Mouse (Mus musculus) embryonic facial prominence, embryonic 10.5 days (tissue): Measurements from ENCODE around the gene Gpr161. TPM values are rescaled to one million over a fixed set of nuclear protein-coding genes. Genes with fewer than 3 reads are reported as not detected.

Source experiments
- DNase-seq: peaks from one replicate; pipeline ENCODE4 v3.0.0-alpha.2; 2017; ENCODE audit warnings: low spot score
- H3K27ac ChIP-seq: fragments of 300-500 bp; sonication (generic); replicated peaks from 2 replicates; pipeline ENCODE4 v1.5.1; 2016; ENCODE audit warnings: mild to moderate bottlenecking
- H3K27me3 ChIP-seq: fragments of 300-500 bp; sonication (generic); replicated peaks from 2 replicates; pipeline ENCODE4 v1.6.1; 2016; ENCODE audit warnings: low read depth, mild to moderate bottlenecking; ENCODE audit not compliant: poor library complexity, severe bottlenecking
- H3K36me3 ChIP-seq: fragments of 300-500 bp; sonication (generic); replicated peaks from 2 replicates; pipeline ENCODE4 v1.6.1; 2016; ENCODE audit warnings: mild to moderate bottlenecking, moderate library complexity
- H3K4me1 ChIP-seq: fragments of 300-500 bp; sonication (generic); 2 replicates; pipeline ENCODE4 v1.6.1; 2016
- H3K4me3 ChIP-seq: fragments of 300-500 bp; sonication (generic); 2 replicates; pipeline ENCODE4 v1.5.1; 2016; ENCODE audit warnings: mild to moderate bottlenecking, moderate library complexity
- H3K9me3 ChIP-seq: fragments of 300-500 bp; sonication (generic); 2 replicates; pipeline ENCODE4 v1.6.1; 2016; ENCODE audit warnings: mild to moderate bottlenecking
- WGBS: fragments of 180-500 bp; shearing (Covaris S2); methylation state at CpG from one replicate; pipeline ENCODE4 v1.1.7; 2016; 5-methylcytosine and 5-hydroxymethylcytosine counted together
- polyA plus RNA-seq: library from polyadenylated mRNA; unstranded; fragments of >200 nt; fragmentation: Nextera tagmentation; extraction: Ambion mirVana; gene quantifications from 2 replicates; pipeline ENCODE4 v1.2.1, GENCODE M21; 2016

Gpr161 gene
- polyA plus RNA-seq, 1 experiment from 2014 or later: 1.7 TPM

DNA sequence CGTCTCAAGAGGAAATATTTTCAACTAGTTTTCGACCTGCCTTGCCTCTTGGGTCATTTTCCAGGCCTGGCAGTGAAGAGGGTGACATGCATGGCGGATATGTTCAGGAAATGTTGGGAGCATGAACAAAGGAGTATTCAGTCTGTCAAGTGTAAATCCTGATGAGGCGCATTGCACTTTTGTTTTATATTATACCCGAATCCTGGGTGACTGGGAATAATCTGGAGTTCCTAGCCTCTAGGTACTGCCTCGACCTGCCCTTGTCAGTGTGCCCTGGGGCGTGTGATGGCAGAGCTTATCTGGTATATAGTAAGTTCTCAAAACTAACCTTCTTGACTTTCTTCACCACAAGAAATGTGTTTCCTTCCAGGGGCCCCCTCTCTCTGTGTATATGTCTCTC, 11.5 kb upstream of the Gpr161 start:
- Histone ChIP-seq H3K4me1 (peaks cover 44% of the 10 kb centered on the region), H3K27ac (no peak overlapping the region), H3K4me3 (peak overlapping the region; percentile 85; the same call in 1 of the 2 replicates), H3K36me3 (peaks cover 9% of the 10 kb centered on the region), H3K27me3 (no peaks in the 10 kb centered on the region), H3K9me3 (no peaks in the 10 kb centered on the region)
- WGBS: 69% methylated on average over 7 of the region's 7 CpGs
- DNase-seq: no peak

DNA sequence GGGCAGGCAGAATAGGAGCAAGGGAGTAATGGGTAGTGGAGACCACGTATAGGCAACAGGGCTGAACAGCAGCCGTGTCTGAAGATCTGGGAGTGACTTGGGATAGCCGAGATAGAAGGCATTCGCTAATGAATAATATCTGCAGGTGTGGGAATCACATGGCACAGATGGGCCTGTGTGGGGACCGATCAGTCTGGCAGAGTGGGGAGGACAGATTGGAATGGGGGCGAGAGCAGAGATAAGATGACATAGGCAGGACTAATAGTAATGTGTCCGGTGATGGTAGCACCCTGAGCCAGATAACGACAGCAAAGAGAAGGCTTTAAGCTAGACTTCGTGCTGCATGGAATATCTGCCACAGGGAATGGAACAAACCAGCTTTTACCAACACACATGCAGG, 7.4 kb upstream of the Gpr161 start:
- no peak for DNase-seq
- peaks cover 24% of the 10 kb centered on the region for H3K4me1 ChIP-seq
- H3K27ac ChIP-seq: no peak overlapping the region
- H3K27me3 ChIP-seq: no peaks in the 10 kb centered on the region
- 92% methylated on average over 9 of the region's 9 CpGs for WGBS
- no peak overlapping the region for H3K4me3 ChIP-seq
- peaks cover 20% of the 10 kb centered on the region for H3K36me3 ChIP-seq
- no peaks in the 10 kb centered on the region for H3K9me3 ChIP-seq

DNA sequence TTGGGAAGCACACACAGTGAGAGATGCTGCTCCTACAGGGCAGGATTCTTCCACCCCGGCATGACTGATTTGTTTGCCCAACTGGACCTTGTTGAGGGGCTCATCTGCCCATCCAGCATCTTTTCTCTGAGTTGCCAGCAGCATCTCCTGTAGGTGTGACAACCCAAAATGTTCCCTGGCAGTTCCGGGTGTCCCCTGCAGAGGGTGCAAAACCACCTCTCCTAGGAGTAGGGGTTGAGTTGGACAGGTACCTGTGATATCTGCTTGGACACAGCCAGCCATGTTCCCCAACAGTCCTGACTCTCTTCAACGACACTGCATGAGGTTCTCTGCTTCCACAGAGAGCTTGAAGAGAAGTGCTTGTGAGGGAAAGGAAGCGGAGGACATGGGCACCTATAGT, 5.8 kb upstream of the Gpr161 start:
- DNase-seq: no peak
- no peak overlapping the region for H3K27ac ChIP-seq
- H3K36me3 ChIP-seq: peaks cover 34% of the 10 kb centered on the region
- no peaks in the 10 kb centered on the region for H3K9me3 ChIP-seq
- peaks cover 8% of the 10 kb centered on the region for H3K4me1 ChIP-seq
- no peak overlapping the region for H3K4me3 ChIP-seq
- no peaks in the 10 kb centered on the region for H3K27me3 ChIP-seq
- 90% methylated on average over 4 of the region's 4 CpGs for WGBS

GRCm38 (mm10) chr1:165291606-165292005, 4.0 kb upstream of the Gpr161 start:
- no peak overlapping the region for H3K27ac ChIP-seq
- peaks cover 3% of the 10 kb centered on the region; the same call in 1 of the 2 replicates for H3K4me1 ChIP-seq
- 88% methylated on average over 6 of the region's 6 CpGs for WGBS
- H3K27me3 ChIP-seq: no peaks in the 10 kb centered on the region
- no peak for DNase-seq
- H3K36me3 ChIP-seq: peaks cover 51% of the 10 kb centered on the region
- no peaks in the 10 kb centered on the region for H3K9me3 ChIP-seq
- no peak overlapping the region for H3K4me3 ChIP-seq

GRCm38 (mm10) chr1:165301108-165301507, 5.5 kb downstream of the Gpr161 start:
- Histone ChIP-seq H3K4me1 (no peaks in the 10 kb centered on the region), H3K36me3 (peaks cover 11% of the 10 kb centered on the region), H3K9me3 (no peaks in the 10 kb centered on the region), H3K27ac (no peak overlapping the region), H3K4me3 (no peak overlapping the region), H3K27me3 (no peaks in the 10 kb centered on the region)
- no peak for DNase-seq
- WGBS: 81% methylated on average over 3 of the region's 3 CpGs

DNA sequence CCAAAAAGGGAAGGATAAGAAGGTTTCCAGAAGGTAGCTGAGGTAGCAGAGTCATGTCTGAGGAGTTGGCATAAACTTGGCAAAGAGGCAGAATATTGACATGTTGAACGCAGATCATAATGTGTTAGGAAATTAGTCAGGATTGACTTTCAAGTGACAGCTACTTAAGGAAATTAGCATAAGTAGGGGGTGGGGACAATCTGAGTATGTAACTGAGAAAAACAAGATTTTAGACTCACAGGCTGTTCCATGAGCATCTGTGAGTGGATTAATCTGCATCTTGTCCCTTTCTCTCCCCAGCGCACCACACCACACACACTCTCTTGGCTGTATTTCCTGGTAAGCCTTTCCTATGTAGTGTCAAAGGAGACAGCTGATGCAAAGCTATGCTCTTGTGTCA, 6.0 kb downstream of the Gpr161 start:
- Histone ChIP-seq H3K36me3 (peaks cover 11% of the 10 kb centered on the region), H3K4me3 (no peak overlapping the region), H3K27ac (no peak overlapping the region), H3K27me3 (no peaks in the 10 kb centered on the region), H3K9me3 (no peaks in the 10 kb centered on the region), H3K4me1 (no peaks in the 10 kb centered on the region)
- 98% methylated on average over 2 of the region's 2 CpGs for WGBS
- no peak for DNase-seq

- H3K4me1 ChIP-seq: no peaks in the 10 kb centered on the region
- no peaks in the 10 kb centered on the region for H3K9me3 ChIP-seq
- whole genome bisulfite sequencing: 86% methylated on average over 13 of the region's 13 CpGs
- H3K27me3 ChIP-seq: no peaks in the 10 kb centered on the region
- H3K36me3 ChIP-seq: peaks cover 18% of the 10 kb centered on the region
- H3K27ac ChIP-seq: no peak overlapping the region
- DNase-seq: no peak
- H3K4me3 ChIP-seq: no peak overlapping the region
Measured at GRCm38 (mm10) chr1:165302455-165303208, 7.0 kb downstream of the Gpr161 start.

- no peak overlapping the region for H3K4me3 ChIP-seq
- H3K27me3 ChIP-seq: no peaks in the 10 kb centered on the region
- no peaks in the 10 kb centered on the region for H3K4me1 ChIP-seq
- H3K36me3 ChIP-seq: peaks cover 24% of the 10 kb centered on the region
- DNase-seq: no peak
- WGBS: 88% methylated on average over 6 of the region's 6 CpGs
- H3K27ac ChIP-seq: no peak overlapping the region
- no peaks in the 10 kb centered on the region for H3K9me3 ChIP-seq
Measured at GRCm38 (mm10) chr1:165303209-165303608, 7.6 kb downstream of the Gpr161 start.

- Histone ChIP-seq H3K36me3 (peaks cover 35% of the 10 kb centered on the region), H3K4me1 (no peaks in the 10 kb centered on the region), H3K4me3 (no peak overlapping the region), H3K27ac (no peak overlapping the region), H3K9me3 (no peaks in the 10 kb centered on the region), H3K27me3 (no peaks in the 10 kb centered on the region)
- 91% methylated on average over 7 of the region's 7 CpGs for WGBS
- no peak for DNase-seq
Measured at GRCm38 (mm10) chr1:165304341-165304740, 8.8 kb downstream of the Gpr161 start.

GRCm38 (mm10) chr1:165308180-165308579, 12.6 kb downstream of the Gpr161 start:
- H3K4me1 ChIP-seq: no peaks in the 10 kb centered on the region
- no peak overlapping the region for H3K4me3 ChIP-seq
- peaks cover 71% of the 10 kb centered on the region for H3K36me3 ChIP-seq
- H3K27me3 ChIP-seq: no peaks in the 10 kb centered on the region
- no peak overlapping the region for H3K27ac ChIP-seq
- H3K9me3 ChIP-seq: no peaks in the 10 kb centered on the region
- no peak for DNase-seq
- WGBS: 80% methylated on average over 11 of the region's 11 CpGs

- no peak for DNase-seq
- Histone ChIP-seq H3K36me3 (peaks cover 75% of the 10 kb centered on the region), H3K4me1 (peaks cover 4% of the 10 kb centered on the region; the same call in 1 of the 2 replicates), H3K27me3 (no peaks in the 10 kb centered on the region), H3K27ac (no peak overlapping the region; the same call in 1 of the 2 replicates), H3K4me3 (no peak overlapping the region), H3K9me3 (no peaks in the 10 kb centered on the region)
- WGBS: 40% methylated on average over 11 of the region's 11 CpGs
Measured at GRCm38 (mm10) chr1:165316361-165316760, 20.8 kb downstream of the Gpr161 start.

DNA sequence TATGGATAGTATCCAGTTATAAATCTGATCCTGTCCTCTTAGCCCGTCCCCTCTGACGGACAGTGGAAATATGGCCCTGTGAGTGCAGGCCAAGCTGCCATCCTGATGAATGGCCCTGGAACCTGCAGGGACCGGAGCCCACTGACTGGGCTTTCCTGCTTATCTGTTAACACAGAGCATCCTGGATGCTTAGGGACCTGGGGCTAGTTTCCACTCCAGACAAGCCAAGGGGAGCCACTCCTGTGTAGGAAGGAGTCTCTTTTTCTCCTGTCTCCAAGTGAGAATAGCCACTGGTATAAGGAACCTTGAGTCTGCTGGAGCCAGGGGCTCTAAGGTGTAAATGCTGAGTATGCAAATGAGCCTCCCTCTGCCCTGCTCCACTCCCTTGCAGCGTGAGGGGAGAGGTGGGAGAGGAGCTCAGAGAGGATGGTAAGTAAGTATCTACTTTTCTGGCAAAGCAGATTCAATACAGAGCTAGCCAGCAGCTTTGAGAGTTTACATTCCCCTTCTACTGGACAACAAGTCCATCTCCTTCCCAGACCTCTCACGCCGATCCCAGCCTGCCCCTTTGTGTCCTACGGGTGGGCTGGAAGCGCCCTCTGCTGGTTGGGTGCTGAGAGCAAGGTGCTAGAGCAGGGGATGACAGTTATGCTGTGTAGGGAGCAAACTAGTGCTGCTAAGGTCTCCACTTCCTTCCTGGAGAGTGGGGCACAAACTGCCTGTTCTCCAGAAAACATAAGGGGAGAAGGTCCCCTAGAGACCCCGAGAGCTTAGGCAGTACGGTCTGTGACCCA, 24.7 kb downstream of the Gpr161 start:
- peak; percentile 80 for DNase-seq
- peaks cover 79% of the 10 kb centered on the region for H3K36me3 ChIP-seq
- 43% methylated on average over 10 of the region's 10 CpGs for WGBS
- peaks cover 4% of the 10 kb centered on the region; the same call in 1 of the 2 replicates for H3K4me1 ChIP-seq
- no peaks in the 10 kb centered on the region for H3K27me3 ChIP-seq
- no peak overlapping the region for H3K4me3 ChIP-seq
- H3K27ac ChIP-seq: no peak overlapping the region; the same call in 1 of the 2 replicates
- H3K9me3 ChIP-seq: no peaks in the 10 kb centered on the region
